Mouse (Mus musculus) ovary, postnatal 14 days (tissue): ENCODE measurements around the gene Catsperg1.

Experiments
- DNase-seq: peaks from one replicate; pipeline ENCODE4 v3.0.0; 2022; ENCODE audit warnings: low spot score

Catsperg1 gene

GRCm38 (mm10) chr7:29134693-29135386, 79.0 kb downstream of the Catsperg1 start, which contains the start of gene Rasgrp4:
Rasgrp4 (plus strand) TSS chr7:29134851.
- no peak for DNase-seq

- no peak for DNase-seq
Measured at GRCm38 (mm10) chr7:29134230-29134629, 79.6 kb downstream of the Catsperg1 start.
